Mouse (Mus musculus) left cerebral cortex, postnatal 4 days (tissue): ENCODE measurements around the gene Omt2b. TPM values are rescaled to one million over a fixed set of nuclear protein-coding genes. Genes with fewer than 3 reads are reported as not detected.
A peak's percentile ranks its signal among the peaks of the same experiment; 100 is the strongest.
"Not testable (repeated sequence)": the region's sequence is repeated elsewhere in the genome, so short reads cannot be mapped to it uniquely, and the experiment has no call there.

Source experiments
- DNase-seq: peaks from one replicate; pipeline ENCODE4 v3.0.0-alpha.2; 2022
- intact Hi-C: fragments of 180-260 bp; cut with DNase I; formaldehyde crosslinking; loops from one replicate; pipeline ENCODE4 v1.15.1; 2025
- total RNA-seq, 2 experiments: library from RNA; stranded (reverse); gene quantifications; 2 replicates each; pipeline ENCODE4 v1.2.3; 2021

Omt2b gene
- total RNA-seq, 2 experiments from 2014 or later = not detected

DNA sequence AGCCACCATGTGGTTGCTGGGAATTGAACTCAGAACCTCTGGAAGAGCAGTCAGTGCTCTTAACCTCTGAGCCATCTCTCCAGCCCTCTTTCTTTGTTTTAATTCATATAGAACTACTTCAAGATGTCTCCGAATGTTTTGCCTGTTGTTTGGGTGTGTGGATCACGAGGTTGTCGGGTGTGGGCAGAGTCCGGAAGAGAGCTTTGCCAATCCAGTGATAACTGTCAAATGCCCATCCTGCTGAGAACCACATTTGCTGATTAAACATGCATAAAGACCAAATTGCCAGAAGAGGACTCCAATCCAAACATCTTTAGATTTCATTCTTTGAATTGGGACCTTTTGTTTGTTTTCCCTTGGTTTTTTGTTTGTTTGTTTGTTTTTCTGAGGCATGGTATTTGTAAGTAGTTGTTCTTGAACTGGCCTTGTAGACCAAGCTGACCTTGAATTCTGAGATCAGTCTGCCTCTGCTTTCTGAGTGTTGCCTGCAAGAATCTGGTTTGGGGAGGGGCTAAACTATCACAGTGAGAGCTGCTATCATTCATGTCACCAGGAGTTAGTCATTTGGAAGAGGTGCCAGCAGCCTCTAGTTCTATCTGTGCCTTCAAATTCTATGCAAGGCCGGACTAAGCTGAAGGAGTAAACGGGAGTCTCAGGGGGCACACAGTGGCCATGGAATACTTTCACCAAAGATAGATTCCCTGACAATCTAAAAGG, 24.3 kb downstream of the Omt2b start:
- intact Hi-C loops = no loop called here
- DNase-seq = no peak

DNA sequence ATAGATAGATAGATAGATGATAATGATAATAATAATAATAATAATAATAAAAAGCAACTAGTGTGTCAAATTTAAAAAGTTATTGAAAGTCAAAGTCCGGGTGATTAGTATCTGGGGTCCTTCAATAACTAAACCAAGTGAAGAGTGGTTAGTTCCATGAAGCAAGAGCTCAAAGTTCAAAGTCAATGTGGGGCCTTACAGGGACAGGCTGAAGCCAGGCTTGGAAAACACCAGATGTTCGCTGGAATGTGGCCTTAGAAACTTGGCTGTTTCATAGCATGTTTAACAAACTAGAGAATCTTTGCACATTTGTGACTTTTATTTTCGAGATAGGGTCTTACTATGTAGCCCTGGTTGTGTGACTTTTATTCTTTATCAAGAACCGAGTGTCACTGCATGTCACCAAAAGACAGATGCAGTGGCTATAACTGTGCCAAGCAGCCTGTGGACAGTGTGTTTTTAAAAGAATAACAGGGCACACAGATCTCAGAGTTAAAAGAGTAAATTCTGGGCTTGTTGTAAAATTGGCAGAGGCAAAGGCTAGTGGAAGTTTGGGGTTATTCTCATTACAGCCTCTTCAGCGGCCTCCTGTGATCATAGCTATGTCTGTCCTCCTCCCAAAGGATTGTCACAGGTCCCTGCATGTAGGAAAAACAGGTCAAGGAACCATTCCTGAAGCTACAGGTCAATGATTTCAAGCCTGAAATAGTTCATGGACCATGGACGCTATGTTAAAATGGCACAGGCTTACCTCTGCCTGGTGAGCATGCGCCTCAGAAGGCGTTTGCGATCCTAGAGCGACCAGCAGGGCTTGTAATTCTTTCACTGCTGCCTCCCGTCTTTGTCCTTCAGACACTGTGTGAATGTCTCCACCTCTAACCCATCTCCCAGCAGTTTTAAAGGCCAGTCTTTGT, 27.5 kb downstream of the Omt2b start:
- no peak for DNase-seq
- intact Hi-C loops = no loop called here

DNA sequence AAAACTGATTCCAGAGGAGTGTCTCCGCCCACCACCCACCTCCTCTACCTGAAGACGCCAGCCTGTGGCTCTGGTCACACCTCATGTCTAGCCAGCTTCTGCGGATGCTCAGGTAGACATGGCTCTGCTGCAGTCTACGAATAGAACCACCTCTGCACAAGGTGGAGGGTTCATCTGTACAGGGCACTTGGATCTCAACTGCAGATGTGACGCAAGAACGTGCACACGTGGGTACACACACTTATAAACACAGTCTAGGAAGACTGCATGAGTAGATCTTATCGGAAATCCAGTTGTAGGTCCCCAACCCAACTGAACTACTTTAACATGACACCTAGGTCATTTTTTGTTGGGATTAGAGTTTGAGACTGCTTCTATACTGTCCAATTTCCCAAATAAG, 28.2 kb downstream of the Omt2b start, which contains the start of gene Gsta2:
Gene Gsta2 (minus strand): TSS at position 178 of the 400 bp plus-strand sequence.
- no peak for DNase-seq
- intact Hi-C loops = no loop called here

DNA sequence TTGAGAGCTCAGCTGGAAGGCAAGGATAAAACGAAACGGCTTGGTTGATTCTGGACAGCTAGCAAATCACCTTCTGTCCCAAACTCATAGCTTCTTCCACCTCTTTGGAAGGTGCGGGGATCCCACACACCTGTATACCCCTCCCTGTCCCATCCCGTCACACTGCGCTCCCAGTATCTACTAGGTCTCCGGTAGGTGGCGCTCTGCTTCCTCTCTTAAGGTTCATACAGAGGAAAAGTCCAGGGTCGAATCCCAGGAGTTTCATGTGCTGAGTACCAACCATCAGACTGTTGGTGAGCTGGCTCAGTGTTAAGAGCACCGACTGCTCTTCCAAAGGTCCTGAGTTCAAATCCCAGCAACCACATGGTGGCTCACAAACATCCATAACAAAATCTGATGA, 30.7 kb downstream of the Omt2b start:
- DNase-seq = peak; percentile 68
- intact Hi-C loops = no loop called here

DNA sequence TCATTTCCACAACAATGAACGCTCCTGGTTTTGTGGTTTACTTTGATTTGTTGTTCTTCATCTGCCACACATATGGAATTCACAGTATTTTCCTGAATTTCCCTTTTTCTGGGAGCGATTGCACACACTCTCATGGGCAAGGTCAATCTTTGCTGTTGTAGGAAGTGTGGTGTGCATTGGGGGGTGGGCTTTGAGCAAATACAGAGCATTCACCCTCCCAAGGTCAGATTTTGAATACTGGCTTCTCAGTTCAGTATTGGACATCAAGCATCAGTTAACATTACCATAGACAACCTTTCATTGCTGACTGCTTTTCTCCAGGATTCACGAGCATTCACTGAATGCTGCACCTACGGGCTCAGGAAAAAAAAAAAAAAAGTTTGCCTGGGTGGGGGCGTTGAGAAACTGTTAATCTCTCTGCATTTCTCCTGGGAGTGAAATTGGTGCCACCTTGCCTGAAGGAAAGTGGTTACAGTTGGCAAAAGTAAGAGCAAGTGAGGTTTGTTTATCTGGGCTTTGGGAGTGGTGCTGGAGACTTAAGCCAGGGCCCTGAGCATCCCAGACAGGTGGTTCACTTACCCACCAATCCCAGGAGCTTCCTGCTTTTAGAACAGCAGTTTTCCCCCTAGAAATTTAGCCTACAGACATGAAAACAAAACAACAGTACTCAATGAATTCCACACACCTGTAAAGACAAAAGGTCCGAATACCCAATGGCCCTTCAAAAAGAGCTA, 32.5 kb downstream of the Omt2b start:
- DNase-seq = no peak
- intact Hi-C loops = no loop called here

DNA sequence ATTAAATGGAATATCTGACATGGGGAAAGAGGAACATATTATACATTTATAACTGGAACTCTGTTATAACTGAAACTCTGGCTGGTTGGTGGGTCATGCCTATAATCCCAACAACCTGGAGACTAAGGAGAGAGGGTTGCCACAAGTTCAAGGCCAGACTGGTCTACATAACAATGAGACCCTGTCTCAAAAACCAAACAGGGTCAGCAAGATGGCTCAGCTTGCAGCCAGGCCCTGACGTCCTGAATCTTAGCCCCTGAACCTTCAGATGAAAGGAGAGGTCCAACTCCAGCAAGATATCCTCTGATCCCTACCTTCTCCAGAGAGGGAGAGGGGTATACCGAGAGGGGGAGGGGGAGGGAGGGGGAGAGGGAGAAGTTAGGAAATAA, 33.1 kb downstream of the Omt2b start:
- no peak for DNase-seq
- intact Hi-C loops = no loop called here

DNA sequence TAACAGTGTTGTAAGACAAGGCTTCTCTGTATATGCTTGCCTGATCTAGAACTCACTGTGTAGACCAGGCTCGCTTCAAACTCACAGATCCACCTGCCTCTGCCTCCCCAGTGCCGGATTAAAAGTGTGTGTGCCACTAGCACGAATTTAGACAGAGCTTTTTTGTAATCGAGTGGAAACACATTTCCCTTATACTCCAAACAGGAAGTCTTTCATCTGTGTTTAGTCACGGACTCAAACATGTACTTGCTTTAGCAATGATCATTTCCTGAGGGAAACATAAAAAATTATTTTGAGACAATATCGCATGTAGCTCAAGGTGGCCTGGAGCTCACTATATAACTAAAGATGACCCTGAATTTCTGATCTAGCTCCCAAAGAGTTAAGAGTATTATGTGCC, 36.0 kb downstream of the Omt2b start:
- intact Hi-C loops = no loop called here
- no peak for DNase-seq

DNA sequence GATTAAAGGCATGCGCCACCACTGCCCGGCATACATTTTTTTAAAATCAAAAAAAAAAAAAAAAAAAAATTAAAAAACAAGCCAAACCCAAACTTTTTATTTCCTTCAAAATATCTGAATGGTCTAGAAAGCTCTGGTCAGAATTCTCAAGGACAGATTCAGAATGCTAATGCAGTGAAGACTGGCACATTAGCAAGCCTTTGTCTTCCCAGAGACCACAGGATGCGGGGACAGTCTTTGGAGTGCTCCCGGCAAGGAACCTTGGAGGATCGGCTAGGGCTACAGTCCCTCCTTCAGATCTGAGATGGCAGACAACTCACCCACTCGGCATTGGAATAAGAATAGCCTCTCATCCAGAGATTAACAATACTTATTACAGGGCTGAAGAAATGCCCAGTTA, 37.3 kb downstream of the Omt2b start:
- intact Hi-C loops = no loop called here
- no peak for DNase-seq

DNA sequence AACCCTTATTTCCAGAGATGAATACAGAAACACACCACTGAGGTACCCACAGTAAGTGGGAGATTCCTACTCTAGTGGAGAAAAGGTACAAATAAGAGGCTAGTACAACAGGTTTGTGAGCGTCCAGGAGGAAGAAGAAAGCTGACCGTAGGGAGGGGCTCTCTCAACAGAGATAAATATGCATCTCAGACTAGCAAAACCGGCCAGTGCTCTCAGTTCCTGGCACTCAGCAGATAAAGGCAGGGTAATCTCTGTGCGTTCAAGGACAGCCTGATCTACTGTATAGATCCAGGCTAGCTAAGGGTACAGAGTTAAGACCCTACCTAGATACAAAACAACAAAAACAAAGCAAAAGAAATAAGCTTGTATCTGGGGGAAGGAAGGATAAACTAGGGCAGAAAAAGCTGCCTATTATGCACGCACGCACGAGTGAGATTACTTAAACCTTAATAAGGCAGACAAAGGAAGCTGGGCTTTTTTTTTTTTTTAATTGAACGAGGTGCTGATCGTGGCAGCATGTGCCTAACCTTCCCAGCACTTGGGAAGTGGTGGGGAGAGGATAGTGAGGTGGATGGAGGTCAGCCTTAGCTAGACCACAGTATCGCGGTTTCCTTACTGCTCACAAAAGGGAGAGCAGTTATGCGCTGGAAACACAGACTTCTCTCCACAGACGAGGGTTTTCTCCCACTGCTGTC, 38.6 kb downstream of the Omt2b start:
- no peak for DNase-seq
- intact Hi-C loops = no loop called here

DNA sequence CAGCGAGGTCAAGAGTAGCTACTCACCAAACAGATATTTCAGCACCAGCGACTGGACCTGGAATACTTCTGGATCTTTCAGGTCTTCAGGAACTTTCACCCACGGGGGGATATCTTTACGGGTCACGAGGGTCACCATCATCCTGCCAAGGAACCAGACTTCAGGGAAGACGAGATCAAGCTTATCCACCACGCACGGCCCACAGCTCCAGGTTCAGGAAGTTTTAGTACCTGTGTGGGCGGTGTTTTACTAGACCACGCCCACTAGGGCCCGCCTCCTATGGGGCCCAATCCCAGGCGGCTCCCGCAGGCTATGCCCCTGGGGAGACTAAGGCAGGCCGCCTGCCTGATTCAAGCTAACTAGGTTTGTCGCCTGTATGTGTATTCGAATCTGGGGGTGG, 40.6 kb downstream of the Omt2b start, which contains the start of gene Dppa5a:
Gene Dppa5a (minus strand): TSS at position 219 of the 400 bp plus-strand sequence.
- DNase-seq = not testable (repeated sequence)

DNA sequence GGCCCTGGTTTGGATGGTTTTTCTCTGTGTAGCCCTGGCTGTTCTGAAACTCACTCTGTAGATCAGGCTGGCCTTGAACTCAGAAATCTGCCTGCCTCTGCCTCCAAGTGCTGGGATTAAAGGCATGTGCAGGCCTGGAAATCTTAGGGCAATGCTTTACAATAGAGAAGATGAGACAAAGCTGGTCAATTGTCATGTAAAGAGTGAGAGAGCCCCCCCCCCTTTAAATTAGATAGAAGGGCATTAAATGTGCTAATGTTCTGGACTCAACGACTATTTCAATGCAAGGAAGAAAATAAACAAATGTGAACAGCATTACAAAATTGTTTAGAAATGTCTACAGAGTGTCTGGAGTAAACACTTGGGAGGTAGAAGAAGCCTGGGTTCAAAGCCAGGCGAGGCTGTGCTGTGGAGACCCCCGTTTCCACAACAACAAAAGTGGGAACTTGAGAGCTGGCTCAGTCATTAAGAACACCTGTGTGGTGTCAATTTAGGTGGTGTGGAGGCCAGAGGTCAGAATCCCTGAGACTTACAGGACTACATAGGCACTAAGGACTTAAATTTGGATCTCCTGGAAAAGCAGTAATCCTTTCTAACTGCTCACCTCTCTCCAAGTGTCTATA, 41.4 kb downstream of the Omt2b start:
- intact Hi-C loops = no loop called here
- DNase-seq = no peak

More for the DNA sequence above, 40.6 kb downstream of the Omt2b start, which contains the start of gene Dppa5a:
- intact Hi-C loops = not testable (repeated sequence)

DNA sequence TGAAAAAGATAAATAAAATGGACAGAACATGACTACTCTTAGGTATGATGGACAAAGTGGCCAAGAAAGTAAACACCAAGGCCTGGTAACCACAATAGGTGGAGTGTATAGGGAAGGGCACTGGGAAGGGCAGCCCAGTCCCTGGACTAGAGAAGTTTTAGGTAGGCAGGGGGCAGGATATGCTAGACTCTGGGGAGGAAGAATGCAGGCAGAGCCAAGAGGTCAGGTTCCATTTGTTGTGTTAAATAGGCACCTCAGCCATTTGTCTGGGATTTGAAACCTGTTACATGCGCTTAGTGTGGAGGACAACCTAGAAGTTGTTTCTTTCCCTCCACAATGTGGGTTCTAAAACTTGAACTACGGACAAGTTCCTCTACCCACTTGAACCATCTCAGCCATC, 42.0 kb downstream of the Omt2b start:
- intact Hi-C loops = no loop called here
- DNase-seq = no peak

DNA sequence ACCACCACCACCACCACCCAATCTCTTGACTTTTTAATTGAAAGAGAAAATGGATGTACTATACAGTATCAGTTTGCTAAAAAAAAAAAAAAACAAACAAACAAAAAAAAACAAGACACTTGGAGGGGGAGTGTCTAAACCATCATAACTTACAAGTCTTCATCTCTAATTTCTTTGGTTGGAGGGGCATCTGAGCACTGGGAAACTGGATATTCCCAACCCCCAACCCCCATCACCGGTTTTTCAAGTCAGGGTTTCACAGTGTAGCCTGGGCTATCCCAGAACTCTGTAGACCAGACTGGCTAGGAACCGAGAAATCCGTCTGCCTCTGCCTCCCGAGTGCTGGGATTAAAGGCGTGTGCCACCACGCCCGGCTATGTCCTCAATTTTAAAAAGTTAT, 42.4 kb downstream of the Omt2b start:
- intact Hi-C loops = no loop called here
- no peak for DNase-seq

DNA sequence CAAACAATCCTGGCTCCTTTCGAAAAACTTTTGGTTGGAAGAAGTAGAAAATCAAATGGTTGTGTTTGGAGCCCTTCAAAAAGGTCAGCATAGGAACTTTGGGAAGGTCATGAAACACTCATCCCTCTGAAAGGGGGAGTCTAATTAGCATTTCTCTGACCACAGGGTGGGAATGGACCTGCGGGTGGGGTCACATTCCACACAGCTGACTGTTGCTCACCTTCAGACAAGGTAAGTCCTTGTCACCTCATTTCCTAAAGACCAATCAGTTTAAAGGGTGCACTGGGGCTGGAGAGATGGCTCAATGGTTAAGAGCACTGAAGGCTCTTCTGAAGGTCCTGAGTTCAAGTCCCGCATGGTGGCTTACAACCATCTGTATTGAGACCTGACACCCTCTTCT, 44.1 kb downstream of the Omt2b start:
- DNase-seq = no peak
- intact Hi-C loops = no loop called here

DNA sequence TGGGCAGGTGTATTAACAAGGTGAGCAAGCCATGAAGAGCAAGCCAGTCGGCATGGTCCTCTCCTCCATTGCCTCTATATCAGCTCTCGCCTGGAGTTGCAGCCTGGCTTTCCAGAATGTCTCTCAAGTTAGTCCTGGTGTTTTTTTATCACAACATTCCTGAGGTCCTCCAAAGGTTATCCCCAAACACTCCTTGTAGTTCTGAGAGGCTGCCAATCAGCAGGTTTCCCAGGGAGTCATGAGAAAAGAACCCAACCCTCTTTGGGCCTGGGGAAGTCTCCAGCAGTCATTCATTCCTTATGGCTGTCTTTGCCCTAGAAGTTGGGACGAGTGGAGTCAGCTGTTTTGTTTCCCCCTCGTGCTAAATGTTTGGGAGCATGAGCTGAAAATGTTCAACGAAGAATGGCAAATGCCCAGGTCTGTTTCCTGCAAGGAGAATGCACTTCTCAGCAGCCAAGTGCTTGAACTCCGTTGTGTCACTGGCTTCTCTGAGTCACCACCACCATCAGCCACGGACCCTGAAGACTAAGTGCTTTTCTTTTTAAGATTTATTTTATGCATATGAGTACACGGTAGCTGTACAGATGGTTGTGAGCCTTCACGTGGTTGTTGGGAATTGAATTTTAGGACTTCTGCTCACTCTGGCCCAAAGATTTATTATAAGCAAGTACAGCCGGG, 45.6 kb downstream of the Omt2b start:
- no peak for DNase-seq
- intact Hi-C loops = no loop called here

DNA sequence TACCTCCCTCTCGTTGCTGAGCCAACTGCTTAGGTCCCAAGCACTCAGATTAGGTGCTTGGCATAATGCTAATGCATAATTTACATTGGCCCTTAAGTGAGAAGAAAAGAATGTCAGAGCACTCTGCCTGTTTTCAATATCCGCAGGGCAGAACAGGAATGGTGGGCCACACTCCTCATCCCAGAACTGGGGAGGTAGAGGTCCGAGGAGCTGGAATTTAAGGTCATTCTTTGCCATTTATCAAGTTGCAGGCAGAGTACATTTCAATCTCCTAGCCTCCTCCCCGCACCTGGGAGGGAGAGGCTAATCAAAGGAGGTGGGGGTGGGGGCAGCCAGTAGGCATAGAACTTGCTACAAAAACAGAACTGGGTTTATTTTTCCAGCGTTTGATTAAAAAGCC, 47.0 kb downstream of the Omt2b start:
- DNase-seq = no peak
- intact Hi-C loops = no loop called here

DNA sequence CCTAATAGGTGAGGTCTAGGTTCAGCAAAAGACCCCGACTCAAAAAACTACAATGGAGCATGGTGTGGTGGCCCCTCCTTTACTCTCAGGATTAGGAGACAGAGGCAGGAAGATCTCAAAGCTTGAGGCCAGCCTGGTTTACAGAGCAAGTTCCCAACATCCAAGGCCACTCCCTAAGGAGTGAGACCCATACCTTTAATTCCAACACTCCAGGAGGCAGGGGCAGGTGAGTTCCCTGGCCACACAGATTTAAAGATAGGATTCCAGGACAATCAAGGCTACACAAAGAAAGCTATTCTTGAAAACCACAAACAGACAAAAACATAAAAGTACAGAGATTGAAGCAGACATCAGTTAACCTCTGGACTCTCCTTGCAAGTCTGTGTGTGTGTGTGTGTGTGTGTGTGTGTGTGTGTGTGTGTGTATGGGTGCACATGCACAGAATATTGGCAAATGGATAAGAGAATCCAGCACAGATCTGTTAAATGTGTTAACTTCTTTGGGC, 47.5 kb downstream of the Omt2b start:
- intact Hi-C loops = no loop called here
- DNase-seq = no peak

DNA sequence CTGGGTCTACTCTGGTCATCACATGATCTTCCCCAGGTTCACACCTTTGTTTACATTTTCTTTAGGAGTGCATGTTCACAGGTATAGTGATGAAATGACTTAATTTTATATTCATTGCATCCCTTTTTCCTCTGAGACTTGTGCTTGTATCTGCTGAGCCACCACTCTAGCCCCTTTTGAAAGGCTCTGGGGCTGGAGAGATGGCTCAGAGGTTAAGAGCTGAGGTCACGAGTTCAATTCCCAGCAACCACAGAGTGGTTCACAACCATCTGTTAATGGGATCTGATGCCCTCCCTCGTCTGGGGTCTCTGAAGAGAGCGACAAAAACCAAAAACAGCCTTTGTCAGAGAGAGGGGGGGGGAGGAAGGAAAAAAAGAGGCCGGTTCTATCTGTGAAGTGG, 48.1 kb downstream of the Omt2b start:
- intact Hi-C loops = no loop called here

DNA sequence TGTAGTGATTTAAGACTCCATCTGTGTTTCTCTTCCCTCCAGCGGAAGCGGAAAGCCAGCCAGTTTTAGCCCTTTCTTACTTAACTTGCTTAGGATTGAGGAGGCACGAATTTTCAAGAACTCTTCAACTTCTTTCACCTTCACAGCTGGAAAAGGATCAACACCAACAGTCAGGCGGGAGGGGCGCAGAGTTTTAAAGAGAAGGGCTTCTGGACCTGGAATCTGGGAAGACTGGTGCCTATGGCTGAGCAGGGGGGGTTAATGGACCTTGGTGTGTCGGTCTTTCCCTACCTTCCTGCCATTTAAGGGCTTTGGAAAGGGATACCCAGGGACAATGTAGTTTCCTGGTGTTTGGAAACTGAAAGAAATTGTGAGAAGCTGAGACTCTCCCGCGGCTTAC, 50.2 kb downstream of the Omt2b start:
- no peak for DNase-seq
- intact Hi-C loops = no loop called here

More for the DNA sequence above, 48.1 kb downstream of the Omt2b start:
- no peak for DNase-seq
